Mouse (Mus musculus): ENCODE measurements at regions not wholly inside any gene's neighbourhood (a gene's known extent, or its start where the extent isn't known, plus 50 kb on each side); places are given as distances from the start of the nearest gene placed in this dataset.

DNA sequence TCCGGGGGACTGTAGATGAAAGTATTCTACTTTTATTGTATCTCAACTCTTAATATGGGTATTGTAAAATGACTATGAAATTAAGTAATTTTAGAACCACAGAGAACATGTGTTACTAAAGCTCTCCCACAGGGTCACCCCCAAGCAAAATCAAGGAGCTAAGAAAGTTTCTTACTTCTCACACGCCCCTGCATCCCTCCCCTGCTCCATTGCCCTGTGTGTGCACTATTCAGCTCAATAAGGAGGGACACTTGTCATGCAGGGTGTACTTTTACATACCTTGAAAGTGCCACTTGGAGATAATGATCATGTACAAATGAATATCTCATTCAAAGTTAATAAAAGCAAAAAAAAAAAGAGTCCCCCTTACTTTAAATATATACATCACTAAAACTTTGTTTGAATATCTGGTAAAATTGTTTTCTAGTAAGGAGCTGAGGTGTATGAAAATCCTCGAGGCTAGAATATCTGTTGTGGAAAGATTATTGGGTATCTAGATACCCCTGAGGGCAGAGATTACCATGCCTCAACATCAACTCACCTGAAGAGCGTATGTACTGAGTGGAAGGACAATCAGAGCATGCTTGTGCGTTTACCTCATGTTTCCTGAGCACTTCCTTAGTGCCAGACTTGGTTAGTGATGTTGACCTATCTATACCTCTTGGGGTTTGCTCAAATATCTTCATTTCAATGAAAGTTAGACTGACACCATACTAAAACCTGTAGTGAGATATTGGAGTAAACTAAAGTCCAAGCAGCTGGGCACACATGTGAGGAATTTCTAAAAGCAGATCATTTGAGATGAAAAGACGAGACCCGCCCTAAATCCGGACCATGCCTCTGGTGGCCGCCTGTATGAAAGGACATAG is 120.0 kb downstream of the Usp46 start:
- Histone ChIP-seq H3K9ac (replicated peaks; ENCODE audit: low read depth, low read length) (no peak overlapping the region), H3K27ac (ENCODE audit: low read depth, low read length) (no peak overlapping the region), H3K4me1 (ENCODE audit: control insufficient read depth, insufficient read depth, low read length) (peaks cover 6% of the 10 kb centered on the region; the same call in 1 of the 2 replicates), H3K4me2 (ENCODE audit: low read depth, low read length) (no peak overlapping the region), H3K9me3 (ENCODE audit: control insufficient read depth, low read length) (no peaks in the 10 kb centered on the region), H3K4me3 (ENCODE audit: low read depth, low read length) (no peak overlapping the region), H3K36me3 (ENCODE audit: control insufficient read depth, insufficient read depth, low read length) (no peaks in the 10 kb centered on the region), H3K27me3 (ENCODE audit: control insufficient read depth, insufficient read depth, low read length) (no peaks in the 10 kb centered on the region)
- 92% methylated on average over 9 of the region's 9 CpGs for WGBS
- ATAC-seq (ENCODE audit: low read depth) = no peak
